Comparison of ENCODE assay signal across 8 mouse cellular contexts in genomic region chr13:99515736-99516447, GRCm38 (mm10). TPM values are rescaled to one million over a fixed set of nuclear protein-coding genes. Genes with fewer than 3 reads are reported as not detected.
A peak's percentile ranks its signal among the peaks of the same experiment; 100 is the strongest.
DNase-seq lines count a peak whose midpoint lies in the region; ATAC-seq lines count a peak whose summit lies in the region.

No protein-coding gene starts in this region.

- H3K4me2 ChIP-seq in kidney, embryonic 14.5 days (replicated peaks; ENCODE audit: low read depth, low read length): peak overlapping the region; percentile 96
- peak overlapping the region; percentile 68 for H3K4me2 ChIP-seq in liver, embryonic 13.5 days
- H3K4me2 ChIP-seq in stomach, embryonic 16.5 days (ENCODE audit: low read depth, low read length): peak overlapping the region; percentile 96

- ATAC-seq in kidney, embryonic 14.5 days (ENCODE audit: low FRiP score, low TSS enrichment): peak; percentile 5
- ATAC-seq in liver, embryonic 13.5 days (ENCODE audit: low read depth): no peak
- peak; percentile 5; the same call in 1 of the 2 replicates for ATAC-seq in stomach, embryonic 16.5 days (ENCODE audit: insufficient read depth, low FRiP score)

- no peaks in the 10 kb centered on the region for H3K9me3 ChIP-seq in kidney, embryonic 14.5 days (ENCODE audit: control insufficient read depth, low read length)
- no peaks in the 10 kb centered on the region for H3K9me3 ChIP-seq in liver, embryonic 13.5 days (replicated peaks)
- no peaks in the 10 kb centered on the region for H3K9me3 ChIP-seq in stomach, embryonic 16.5 days (replicated peaks; ENCODE audit: control insufficient read depth, low read length)

- H3K27ac ChIP-seq in kidney, embryonic 14.5 days (ENCODE audit: low read depth, low read length): 0 out of 2 replicates have a peak overlapping the region, but pooled peaks have one; percentile 15
- no peak overlapping the region for H3K27ac ChIP-seq in liver, embryonic 13.5 days
- peak overlapping the region; percentile 46 for H3K27ac ChIP-seq in stomach, embryonic 16.5 days (ENCODE audit: low read length)

- H3K4me1 ChIP-seq in kidney, embryonic 14.5 days (ENCODE audit: control insufficient read depth, insufficient read depth, low read length): peaks cover 11% of the 10 kb centered on the region; the same call in 1 of the 2 replicates
- H3K4me1 ChIP-seq in liver, embryonic 13.5 days (replicated peaks): peaks cover 16% of the 10 kb centered on the region
- H3K4me1 ChIP-seq in stomach, embryonic 16.5 days (ENCODE audit: control insufficient read depth, insufficient read depth, low read length): peaks cover 17% of the 10 kb centered on the region

- no peak for DNase-seq in kidney, adult 8-10 months
- DNase-seq in MN1 (ENCODE audit: low spot score) (peak; percentile 60), adipocyte (ENCODE audit: low spot score) (no peak)
- peak; percentile 49 to 57 for DNase-seq in cerebellum, postnatal 36 days
- DNase-seq in heart, postnatal 36 days: peak; percentile 18 to 27
- no peak for DNase-seq in liver, embryonic 13.5 days

- peak overlapping the region; percentile 65 for H3K4me3 ChIP-seq in kidney, embryonic 14.5 days (ENCODE audit: low read length)
- peak overlapping the region; percentile 54 for H3K4me3 ChIP-seq in liver, embryonic 13.5 days (replicated peaks)
- H3K4me3 ChIP-seq in stomach, embryonic 16.5 days (replicated peaks; ENCODE audit: low read length): peak overlapping the region; percentile 75

- H3K9ac ChIP-seq in kidney, embryonic 14.5 days (ENCODE audit: low read depth, low read length): peak overlapping the region; percentile 67
- H3K9ac ChIP-seq in liver, embryonic 13.5 days: peak overlapping the region; percentile 33; the same call in 1 of the 2 replicates
- peak overlapping the region; percentile 79 for H3K9ac ChIP-seq in stomach, embryonic 16.5 days (ENCODE audit: low read length)

- 1% methylated on average over 35 of the region's 44 CpGs for WGBS in kidney, embryonic 14.5 days
- whole genome bisulfite sequencing in liver, embryonic 13.5 days (ENCODE audit: insufficient replicate concordance): 1% methylated on average over 40 of the region's 44 CpGs
- WGBS in stomach, embryonic 16.5 days: under 1% methylated on average over 44 of the region's 44 CpGs

- intact Hi-C loops in heart, postnatal 36 days (cut with DNase I): no loop called here

- no peaks in the 10 kb centered on the region for H3K27me3 ChIP-seq in kidney, embryonic 14.5 days (ENCODE audit: control insufficient read depth, insufficient read depth, low read length)
- peaks cover 65% of the 10 kb centered on the region for H3K27me3 ChIP-seq in liver, embryonic 13.5 days
- no peaks in the 10 kb centered on the region for H3K27me3 ChIP-seq in stomach, embryonic 16.5 days (ENCODE audit: control insufficient read depth, insufficient read depth, low read length)

- no peaks in the 10 kb centered on the region for H3K36me3 ChIP-seq in kidney, embryonic 14.5 days (ENCODE audit: control insufficient read depth, insufficient read depth, low read length)
- no peaks in the 10 kb centered on the region for H3K36me3 ChIP-seq in liver, embryonic 13.5 days
- no peaks in the 10 kb centered on the region for H3K36me3 ChIP-seq in stomach, embryonic 16.5 days (ENCODE audit: control insufficient read depth, insufficient read depth, low read length)

RNA-seq across cellular contexts. Expression of gene Map1b, which starts 0.4 kb away (rescaled TPM):
- 44.2 and 55.1 TPM in 2 replicates for polyA plus RNA-seq in kidney, embryonic 14.5 days (2014; fragmentation: Nextera tagmentation; extraction: Ambion mirVana)
- total RNA-seq in heart, postnatal 36 days (2021): 10 to 100 TPM; 11.8 to 14.4 TPM
- 5.3 and 5.4 TPM in 2 replicates for polyA plus RNA-seq in liver, embryonic 13.5 days (2015; fragmentation: Nextera tagmentation; extraction: Ambion mirVana)
- polyA plus RNA-seq in stomach, embryonic 16.5 days (2015; fragmentation: Nextera tagmentation; extraction: Ambion mirVana): 126 and 134 TPM in 2 replicates

Comparison
In these comparisons a context has a peak if more than half of its experiments do, and no peak if none do; other contexts are left out.
1. DNase-seq: peak in MN1 (single experiment), cerebellum, postnatal 36 days (2 of 2) and heart, postnatal 36 days (2 of 2); none in kidney, adult 8-10 months (0 of 2), liver, embryonic 13.5 days (single experiment) and adipocyte (single experiment).
2. Peak in every context shown above with its lines, with median percentiles within 50 percentile points of each other: H3K4me2 ChIP-seq, H3K4me3 ChIP-seq and H3K9ac ChIP-seq.